Mouse (Mus musculus): ENCODE measurements at regions not wholly inside any gene's neighbourhood (a gene's known extent, or its start where the extent isn't known, plus 50 kb on each side); places are given as distances from the start of the nearest gene placed in this dataset.

DNA sequence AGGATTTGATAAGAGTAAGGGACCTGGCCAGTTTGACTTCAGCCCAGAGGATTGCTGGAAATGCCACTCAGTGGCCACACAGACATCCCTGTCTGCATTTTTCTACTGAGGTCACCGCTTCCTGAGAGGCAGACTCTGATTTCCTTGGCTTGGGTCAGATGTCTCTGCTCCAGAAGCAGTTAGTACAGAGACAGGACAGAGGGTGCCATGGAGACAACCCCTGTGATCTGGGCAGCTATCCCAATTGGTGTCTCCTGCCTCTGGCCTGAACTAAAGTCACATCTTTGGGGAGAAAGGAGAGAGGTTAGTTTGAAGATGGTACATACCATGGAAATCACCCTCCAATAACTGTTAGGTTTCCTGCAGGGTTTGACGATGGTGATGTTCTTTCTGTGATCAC is 165.2 kb upstream of the Adra1b start:
- no peaks in the 10 kb centered on the region for H3K36me3 ChIP-seq (ENCODE audit: insufficient read depth, low read length)
- no peak overlapping the region for H3K4me3 ChIP-seq (replicated peaks; ENCODE audit: low read depth, low read length)

DNA sequence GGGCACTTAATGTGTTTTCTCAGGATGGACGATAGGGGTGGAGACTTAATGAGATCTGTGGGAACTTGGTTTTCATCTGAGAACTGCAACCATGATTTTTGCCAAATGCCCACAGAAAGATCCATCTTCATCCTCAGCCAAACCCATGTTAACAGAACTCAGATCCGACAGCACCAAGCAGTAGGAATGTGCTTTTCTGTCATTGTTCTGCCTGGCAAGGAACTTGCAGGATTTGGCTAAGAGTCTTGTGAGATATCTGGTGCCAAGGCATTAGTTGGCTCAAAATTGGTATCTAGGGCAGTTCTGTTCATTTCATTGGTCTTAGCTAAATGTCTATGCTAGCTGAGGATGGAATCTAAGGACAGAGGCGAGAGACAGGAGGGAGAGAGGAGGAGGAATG is 182.7 kb upstream of the Adra1b start:
- Histone ChIP-seq H3K27me3 (ENCODE audit: insufficient read depth, low read length) (no peaks in the 10 kb centered on the region), H3K4me1 (replicated peaks; ENCODE audit: insufficient read depth, low read length) (no peaks in the 10 kb centered on the region), H3K4me3 (replicated peaks; ENCODE audit: low read depth, low read length) (no peak overlapping the region), H3K27ac (no peak overlapping the region), H3K9ac (ENCODE audit: low read depth, low read length) (no peak overlapping the region), H3K9me3 (replicated peaks; ENCODE audit: low read length) (no peaks in the 10 kb centered on the region), H3K36me3 (ENCODE audit: insufficient read depth, low read length) (no peaks in the 10 kb centered on the region), H3K4me2 (ENCODE audit: low read length) (no peak overlapping the region)
- no peak for TF ChIP-seq CTCF (IDR thresholded peaks at IDR 0.05; ENCODE audit: low read depth)
- WGBS, result 81% methylated on average over 3 of the region's 3 CpGs
- no peak for ATAC-seq (replicated peaks; ENCODE audit: low FRiP score, low read depth)
- DNase-seq (ENCODE audit: low spot score), result no peak

More for the DNA sequence above, 165.2 kb upstream of the Adra1b start:
- Histone ChIP-seq H3K9ac (ENCODE audit: low read depth, low read length) (no peak overlapping the region), H3K4me1 (replicated peaks; ENCODE audit: insufficient read depth, low read length) (no peaks in the 10 kb centered on the region), H3K9me3 (replicated peaks; ENCODE audit: low read length) (no peaks in the 10 kb centered on the region), H3K27ac (no peak overlapping the region), H3K4me2 (ENCODE audit: low read length) (no peak overlapping the region), H3K27me3 (ENCODE audit: insufficient read depth, low read length) (no peaks in the 10 kb centered on the region)
- ATAC-seq (replicated peaks; ENCODE audit: low FRiP score, low read depth), result no peak
- DNase-seq (ENCODE audit: low spot score), result no peak
- no peak for TF ChIP-seq CTCF (IDR thresholded peaks at IDR 0.05; ENCODE audit: low read depth)
- WGBS, result 80% methylated on average over 2 of the region's 2 CpGs

GRCm38 (mm10) chr11:44086951-44087350 is 185.9 kb upstream of the Adra1b start:
- H3K4me1 ChIP-seq (replicated peaks; ENCODE audit: insufficient read depth, low read length), result no peaks in the 10 kb centered on the region
- no peak overlapping the region for H3K4me2 ChIP-seq (ENCODE audit: low read length)
- H3K27me3 ChIP-seq (ENCODE audit: insufficient read depth, low read length), result no peaks in the 10 kb centered on the region
- no peak overlapping the region for H3K4me3 ChIP-seq (replicated peaks; ENCODE audit: low read depth, low read length)
- no peak for ATAC-seq (replicated peaks; ENCODE audit: low FRiP score, low read depth)
- H3K27ac ChIP-seq, result no peak overlapping the region
- TF ChIP-seq CTCF (IDR thresholded peaks at IDR 0.05; ENCODE audit: low read depth), result peak; percentile 63
- H3K36me3 ChIP-seq (ENCODE audit: insufficient read depth, low read length), result no peaks in the 10 kb centered on the region
- WGBS, result 63% methylated on average over 2 of the region's 2 CpGs
- no peak overlapping the region for H3K9ac ChIP-seq (ENCODE audit: low read depth, low read length)
- H3K9me3 ChIP-seq (replicated peaks; ENCODE audit: low read length), result no peaks in the 10 kb centered on the region
- no peak for DNase-seq (ENCODE audit: low spot score)

GRCm38 (mm10) chr11:44089514-44089913 is 188.5 kb upstream of the Adra1b start:
- no peak for ATAC-seq (replicated peaks; ENCODE audit: low FRiP score, low read depth)
- DNase-seq (ENCODE audit: low spot score), result no peak
- H3K4me2 ChIP-seq (ENCODE audit: low read length), result no peak overlapping the region
- no peaks in the 10 kb centered on the region for H3K4me1 ChIP-seq (replicated peaks; ENCODE audit: insufficient read depth, low read length)
- no peaks in the 10 kb centered on the region for H3K36me3 ChIP-seq (ENCODE audit: insufficient read depth, low read length)
- 90% methylated on average over 9 of the region's 9 CpGs for WGBS
- no peak overlapping the region for H3K9ac ChIP-seq (ENCODE audit: low read depth, low read length)
- peak; percentile 3; the same call in 1 of the 2 replicates for TF ChIP-seq CTCF (IDR thresholded peaks at IDR 0.05; ENCODE audit: low read depth)
- no peak overlapping the region for H3K4me3 ChIP-seq (replicated peaks; ENCODE audit: low read depth, low read length)
- no peak overlapping the region for H3K27ac ChIP-seq
- no peaks in the 10 kb centered on the region for H3K27me3 ChIP-seq (ENCODE audit: insufficient read depth, low read length)
- no peaks in the 10 kb centered on the region for H3K9me3 ChIP-seq (replicated peaks; ENCODE audit: low read length)

- peak; percentile 64 for DNase-seq (ENCODE audit: low spot score)
- Histone ChIP-seq H3K27me3 (ENCODE audit: insufficient read depth, low read length) (no peaks in the 10 kb centered on the region), H3K27ac (no peak overlapping the region), H3K4me3 (replicated peaks; ENCODE audit: low read depth, low read length) (no peak overlapping the region), H3K4me1 (replicated peaks; ENCODE audit: insufficient read depth, low read length) (no peaks in the 10 kb centered on the region), H3K4me2 (ENCODE audit: low read length) (no peak overlapping the region), H3K36me3 (ENCODE audit: insufficient read depth, low read length) (no peaks in the 10 kb centered on the region), H3K9me3 (replicated peaks; ENCODE audit: low read length) (no peaks in the 10 kb centered on the region), H3K9ac (ENCODE audit: low read depth, low read length) (no peak overlapping the region)
- 29% methylated on average over 4 of the region's 4 CpGs for WGBS
- TF ChIP-seq CTCF (IDR thresholded peaks at IDR 0.05; ENCODE audit: low read depth), result no peak
- ATAC-seq (replicated peaks; ENCODE audit: low FRiP score, low read depth), result no peak; the same call in 1 of the 2 replicates
Observed at GRCm38 (mm10) chr11:44095280-44095679, 194.3 kb upstream of the Adra1b start.

- whole genome bisulfite sequencing, result 72% methylated on average over 5 of the region's 5 CpGs
- peak; percentile 4 for DNase-seq (ENCODE audit: low spot score)
- H3K4me1 ChIP-seq (replicated peaks; ENCODE audit: insufficient read depth, low read length), result no peaks in the 10 kb centered on the region
Observed at GRCm38 (mm10) chr11:44103188-44103840, 202.3 kb upstream of the Adra1b start.

GRCm38 (mm10) chr11:44103841-44104191 is 202.8 kb upstream of the Adra1b start:
- no peak overlapping the region for H3K27ac ChIP-seq
- H3K9ac ChIP-seq (ENCODE audit: low read depth, low read length), result no peak overlapping the region
- ATAC-seq (replicated peaks; ENCODE audit: low FRiP score, low read depth), result no peak
- TF ChIP-seq CTCF (IDR thresholded peaks at IDR 0.05; ENCODE audit: low read depth), result no peak
- no peaks in the 10 kb centered on the region for H3K36me3 ChIP-seq (ENCODE audit: insufficient read depth, low read length)
- H3K4me3 ChIP-seq (replicated peaks; ENCODE audit: low read depth, low read length), result no peak overlapping the region
- H3K4me1 ChIP-seq (replicated peaks; ENCODE audit: insufficient read depth, low read length), result no peaks in the 10 kb centered on the region
- no peaks in the 10 kb centered on the region for H3K9me3 ChIP-seq (replicated peaks; ENCODE audit: low read length)
- no peak for DNase-seq (ENCODE audit: low spot score)
- no peak overlapping the region for H3K4me2 ChIP-seq (ENCODE audit: low read length)
- no peaks in the 10 kb centered on the region for H3K27me3 ChIP-seq (ENCODE audit: insufficient read depth, low read length)

More at GRCm38 (mm10) chr11:44103188-44103840, 202.3 kb upstream of the Adra1b start:
- no peaks in the 10 kb centered on the region for H3K36me3 ChIP-seq (ENCODE audit: insufficient read depth, low read length)
- TF ChIP-seq CTCF (IDR thresholded peaks at IDR 0.05; ENCODE audit: low read depth), result no peak
- H3K27me3 ChIP-seq (ENCODE audit: insufficient read depth, low read length), result no peaks in the 10 kb centered on the region
- H3K9me3 ChIP-seq (replicated peaks; ENCODE audit: low read length), result no peaks in the 10 kb centered on the region
- no peak overlapping the region for H3K9ac ChIP-seq (ENCODE audit: low read depth, low read length)
- no peak overlapping the region for H3K4me2 ChIP-seq (ENCODE audit: low read length)
- H3K27ac ChIP-seq, result no peak overlapping the region
- H3K4me3 ChIP-seq (replicated peaks; ENCODE audit: low read depth, low read length), result no peak overlapping the region
- no peak for ATAC-seq (replicated peaks; ENCODE audit: low FRiP score, low read depth)

Data from kidney, postnatal 0 days (tissue).